Mouse (Mus musculus): Measurements from ENCODE around the gene Pkp3. TPM values are rescaled to one million over a fixed set of nuclear protein-coding genes. Genes with fewer than 3 reads are reported as not detected.

Gene Pkp3
- polyA plus RNA-seq, 1 experiment from 2014 or later, result 5.2 TPM

DNA sequence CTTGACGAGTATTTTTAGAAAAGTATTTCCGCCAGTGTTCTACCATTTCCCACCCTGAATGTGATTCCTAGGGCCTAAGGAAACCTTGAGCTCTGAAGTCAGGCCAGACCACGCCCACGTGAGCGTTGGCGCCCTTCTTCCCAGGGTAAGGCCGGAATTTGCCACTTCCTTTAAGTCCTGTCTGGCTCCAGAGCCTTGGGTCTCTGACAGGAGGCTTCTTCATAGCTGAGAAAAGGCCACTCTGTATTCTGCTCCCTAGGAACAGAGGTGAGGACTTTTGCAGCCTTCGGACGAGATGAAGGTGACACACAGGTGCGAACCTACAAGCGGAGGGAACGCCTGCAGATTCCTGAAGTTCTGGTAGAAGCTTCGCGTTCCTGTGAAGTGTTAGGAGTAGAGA, 44.2 kb downstream of the Pkp3 start, which contains the start of gene Ptdss2:
Gene Ptdss2 (plus strand): TSS at position 138 of the 400 bp plus-strand sequence.
- Histone ChIP-seq H3K27me3 (ENCODE audit: control insufficient read depth, insufficient read depth, low read length) (no peaks in the 10 kb centered on the region), H3K9me3 (replicated peaks; ENCODE audit: control insufficient read depth, low read length) (no peaks in the 10 kb centered on the region), H3K4me3 (ENCODE audit: low read length) (peak within 1 kb of the TSS; percentile 81), H3K4me2 (ENCODE audit: low read depth, low read length) (peak within 1 kb of the TSS; percentile 90), H3K36me3 (ENCODE audit: control insufficient read depth, insufficient read depth) (no peaks in the 10 kb centered on the region), H3K9ac (ENCODE audit: low read length) (peak within 1 kb of the TSS; percentile 88), H3K4me1 (ENCODE audit: control insufficient read depth, insufficient read depth, low read length) (peaks cover 10% of the 10 kb centered on the region), H3K27ac (ENCODE audit: low read length) (peak within 1 kb of the TSS; percentile 93)
- ATAC-seq (replicated peaks; ENCODE audit: extremely low read depth, insufficient read depth, low FRiP score), result no peak
- WGBS, result 41% methylated on average over 14 of the region's 14 CpGs

- Histone ChIP-seq H3K4me3 (ENCODE audit: low read length) (peak overlapping the region; percentile 81), H3K9ac (ENCODE audit: low read length) (peak overlapping the region; percentile 88), H3K36me3 (ENCODE audit: control insufficient read depth, insufficient read depth) (no peaks in the 10 kb centered on the region), H3K27me3 (ENCODE audit: control insufficient read depth, insufficient read depth, low read length) (no peaks in the 10 kb centered on the region), H3K4me1 (ENCODE audit: control insufficient read depth, insufficient read depth, low read length) (peaks cover 10% of the 10 kb centered on the region), H3K9me3 (replicated peaks; ENCODE audit: control insufficient read depth, low read length) (no peaks in the 10 kb centered on the region), H3K4me2 (ENCODE audit: low read depth, low read length) (peak overlapping the region; percentile 90), H3K27ac (ENCODE audit: low read length) (peak overlapping the region; percentile 93)
- 1% methylated on average over 29 of the region's 29 CpGs for WGBS
- ATAC-seq (replicated peaks; ENCODE audit: extremely low read depth, insufficient read depth, low FRiP score), result peak; percentile 100
Observed at GRCm38 (mm10) chr7:141122689-141123516, 44.9 kb downstream of the Pkp3 start.

DNA sequence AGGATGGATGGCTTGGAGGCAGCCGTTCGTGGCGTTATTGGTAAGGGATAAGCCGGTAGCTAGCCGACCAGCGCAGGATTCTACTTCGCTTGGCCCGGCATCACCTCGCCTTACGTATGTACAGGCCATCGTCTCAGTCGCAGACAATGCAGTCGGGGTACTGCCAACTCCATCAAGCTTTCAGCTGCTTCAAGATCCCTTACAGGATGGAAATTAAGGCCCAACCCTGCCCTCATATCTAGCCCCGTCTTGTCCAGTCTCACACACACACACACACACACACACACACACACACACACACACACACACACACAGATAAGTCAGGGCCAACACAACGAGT, 45.5 kb downstream of the Pkp3 start:
- Histone ChIP-seq H3K36me3 (ENCODE audit: control insufficient read depth, insufficient read depth) (no peaks in the 10 kb centered on the region), H3K4me3 (ENCODE audit: low read length) (peak overlapping the region; percentile 81), H3K27me3 (ENCODE audit: control insufficient read depth, insufficient read depth, low read length) (no peaks in the 10 kb centered on the region), H3K9me3 (replicated peaks; ENCODE audit: control insufficient read depth, low read length) (no peaks in the 10 kb centered on the region), H3K4me1 (ENCODE audit: control insufficient read depth, insufficient read depth, low read length) (peaks cover 10% of the 10 kb centered on the region), H3K4me2 (ENCODE audit: low read depth, low read length) (peak overlapping the region; percentile 90), H3K9ac (ENCODE audit: low read length) (peak overlapping the region; percentile 88), H3K27ac (ENCODE audit: low read length) (peak overlapping the region; percentile 93)
- ATAC-seq (replicated peaks; ENCODE audit: extremely low read depth, insufficient read depth, low FRiP score), result no peak; the same call in 1 of the 2 replicates
- WGBS, result 4% methylated on average over 15 of the region's 15 CpGs

DNA sequence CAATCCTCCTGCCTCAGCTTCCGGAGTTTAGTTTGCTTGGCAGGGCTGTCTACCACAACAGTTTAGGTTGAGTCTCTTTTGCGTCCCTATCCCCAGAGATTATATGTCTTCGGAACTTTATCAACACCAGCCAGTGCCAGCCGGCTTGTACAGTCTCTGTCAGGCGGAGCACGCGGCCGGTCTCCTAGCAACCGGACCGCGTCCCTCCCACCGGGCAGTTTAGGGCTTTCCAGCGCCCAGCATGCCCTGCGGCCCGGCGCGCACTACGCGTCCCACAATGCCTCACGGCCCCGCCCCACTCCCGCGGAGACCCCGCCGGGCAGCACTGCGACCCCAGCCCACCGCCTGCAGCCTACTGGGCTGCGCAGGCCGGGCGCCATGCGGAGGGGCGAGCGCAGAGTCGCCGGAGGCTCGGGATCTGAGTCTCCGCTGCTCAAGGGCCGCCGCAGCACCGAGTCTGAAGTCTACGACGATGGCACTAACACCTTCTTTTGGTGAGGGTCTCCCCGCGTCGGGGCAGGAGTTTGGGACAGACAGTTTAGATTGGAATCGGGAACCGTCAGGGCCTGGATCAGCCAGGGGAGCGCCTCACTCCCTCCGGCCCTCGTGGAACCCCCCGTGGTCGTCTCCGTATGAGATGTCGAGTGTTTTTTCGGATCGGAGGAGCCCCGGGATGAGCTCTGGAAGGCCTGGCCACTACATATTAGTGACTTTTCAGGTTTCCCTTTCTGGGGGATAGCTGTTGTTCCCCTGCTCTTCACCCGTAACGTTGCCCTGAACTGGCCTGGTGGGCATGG, 53.2 kb downstream of the Pkp3 start:
- peak overlapping the region; percentile 83 for H3K4me2 ChIP-seq (ENCODE audit: low read depth, low read length)
- no peaks in the 10 kb centered on the region for H3K27me3 ChIP-seq (ENCODE audit: control insufficient read depth, insufficient read depth, low read length)
- H3K4me3 ChIP-seq (ENCODE audit: low read length), result peak overlapping the region; percentile 96
- under 1% methylated on average over 59 of the region's 59 CpGs for WGBS
- peaks cover 13% of the 10 kb centered on the region for H3K4me1 ChIP-seq (ENCODE audit: control insufficient read depth, insufficient read depth, low read length)
- peak overlapping the region; percentile 61; the same call in 1 of the 2 replicates for H3K27ac ChIP-seq (ENCODE audit: low read length)
- H3K9ac ChIP-seq (ENCODE audit: low read length), result peak overlapping the region; percentile 98
- peak; percentile 99 for ATAC-seq (replicated peaks; ENCODE audit: extremely low read depth, insufficient read depth, low FRiP score)
- peaks cover 5% of the 10 kb centered on the region for H3K36me3 ChIP-seq (ENCODE audit: control insufficient read depth, insufficient read depth)
- H3K9me3 ChIP-seq (replicated peaks; ENCODE audit: control insufficient read depth, low read length), result no peaks in the 10 kb centered on the region

GRCm38 (mm10) chr7:141131904-141132755, 54.1 kb downstream of the Pkp3 start:
- peak overlapping the region; percentile 96 for H3K4me3 ChIP-seq (ENCODE audit: low read length)
- H3K9me3 ChIP-seq (replicated peaks; ENCODE audit: control insufficient read depth, low read length), result no peaks in the 10 kb centered on the region
- H3K4me2 ChIP-seq (ENCODE audit: low read depth, low read length), result peak overlapping the region; percentile 83
- H3K27me3 ChIP-seq (ENCODE audit: control insufficient read depth, insufficient read depth, low read length), result no peaks in the 10 kb centered on the region
- peak overlapping the region; percentile 98 for H3K9ac ChIP-seq (ENCODE audit: low read length)
- peaks cover 8% of the 10 kb centered on the region for H3K36me3 ChIP-seq (ENCODE audit: control insufficient read depth, insufficient read depth)
- ATAC-seq (replicated peaks; ENCODE audit: extremely low read depth, insufficient read depth, low FRiP score), result no peak
- H3K4me1 ChIP-seq (ENCODE audit: control insufficient read depth, insufficient read depth, low read length), result peaks cover 13% of the 10 kb centered on the region
- WGBS, result 52% methylated on average over 12 of the region's 12 CpGs
- H3K27ac ChIP-seq (ENCODE audit: low read length), result peak overlapping the region; percentile 13; the same call in 1 of the 2 replicates

Other genes starting within 250 kb of the Pkp3 start
- 1.0 and 1.1 TPM in 2 replicates for gene Urah, start 243.2 kb upstream of the Pkp3 start, polyA plus RNA-seq (2015; fragmentation: Nextera tagmentation; extraction: Ambion mirVana)
- 0.62 and 0.84 TPM in 2 replicates for gene Scgb1c1, start 232.7 kb upstream of the Pkp3 start, polyA plus RNA-seq (2015; fragmentation: Nextera tagmentation; extraction: Ambion mirVana)
- gene Odf3, start 230.4 kb upstream of the Pkp3 start, polyA plus RNA-seq (2015; fragmentation: Nextera tagmentation; extraction: Ambion mirVana), result not detected in 2 replicates
- gene Gm45785, start 221.9 kb upstream of the Pkp3 start, polyA plus RNA-seq (2015; fragmentation: Nextera tagmentation; extraction: Ambion mirVana), result not detected in 2 replicates
- gene Ric8a, start 221.3 kb upstream of the Pkp3 start, polyA plus RNA-seq (2015; fragmentation: Nextera tagmentation; extraction: Ambion mirVana), result 43.7 and 50.4 TPM in 2 replicates
- gene Bet1l, start 220.6 kb upstream of the Pkp3 start, polyA plus RNA-seq (2015; fragmentation: Nextera tagmentation; extraction: Ambion mirVana), result 31.6 and 39.5 TPM in 2 replicates
- gene Psmd13, start 196.2 kb upstream of the Pkp3 start, polyA plus RNA-seq (2015; fragmentation: Nextera tagmentation; extraction: Ambion mirVana), result 181 and 189 TPM in 2 replicates
- 65.4 and 71.2 TPM in 2 replicates for gene Sirt3, start 195.9 kb upstream of the Pkp3 start, polyA plus RNA-seq (2015; fragmentation: Nextera tagmentation; extraction: Ambion mirVana)
- gene Cox8b, start 177.8 kb upstream of the Pkp3 start, polyA plus RNA-seq (2015; fragmentation: Nextera tagmentation; extraction: Ambion mirVana), result 467 and 515 TPM in 2 replicates
- gene Nlrp6, start 157.3 kb upstream of the Pkp3 start, polyA plus RNA-seq (2015; fragmentation: Nextera tagmentation; extraction: Ambion mirVana), result 0.82 and 1.6 TPM in 2 replicates
- gene Pgghg, start 136.8 kb upstream of the Pkp3 start, polyA plus RNA-seq (2015; fragmentation: Nextera tagmentation; extraction: Ambion mirVana), result 12.2 and 12.4 TPM in 2 replicates
- gene Ifitm5, start 127.9 kb upstream of the Pkp3 start, polyA plus RNA-seq (2015; fragmentation: Nextera tagmentation; extraction: Ambion mirVana), result 1.3 and 1.6 TPM in 2 replicates
- gene Gm45717, start 122.3 kb upstream of the Pkp3 start, polyA plus RNA-seq (2015; fragmentation: Nextera tagmentation; extraction: Ambion mirVana), result 0.66 TPM in 1 of 2 replicates, not detected in the other
- 525 and 571 TPM in 2 replicates for gene Ifitm2, start 122.2 kb upstream of the Pkp3 start, polyA plus RNA-seq (2015; fragmentation: Nextera tagmentation; extraction: Ambion mirVana)
- 24.0 and 34.8 TPM in 2 replicates for gene Ifitm1, start 111.0 kb upstream of the Pkp3 start, polyA plus RNA-seq (2015; fragmentation: Nextera tagmentation; extraction: Ambion mirVana)
- 157 and 218 TPM in 2 replicates for gene Ifitm3, start 67.4 kb upstream of the Pkp3 start, polyA plus RNA-seq (2015; fragmentation: Nextera tagmentation; extraction: Ambion mirVana)
- gene Ifitm6, start 60.3 kb upstream of the Pkp3 start, polyA plus RNA-seq (2015; fragmentation: Nextera tagmentation; extraction: Ambion mirVana), result 1.0 and 1.3 TPM in 2 replicates
- gene Gm17387, start 49.1 kb upstream of the Pkp3 start, polyA plus RNA-seq (2015; fragmentation: Nextera tagmentation; extraction: Ambion mirVana), result not detected in 2 replicates
- gene B4galnt4, start 17.1 kb upstream of the Pkp3 start, polyA plus RNA-seq (2015; fragmentation: Nextera tagmentation; extraction: Ambion mirVana), result 0.54 and 0.97 TPM in 2 replicates
- 7.4 and 8.5 TPM in 2 replicates for gene Sigirr, start 22.4 kb downstream of the Pkp3 start, polyA plus RNA-seq (2015; fragmentation: Nextera tagmentation; extraction: Ambion mirVana)
- 0.49 and 1.00 TPM in 2 replicates for gene Ano9, start 39.6 kb downstream of the Pkp3 start, polyA plus RNA-seq (2015; fragmentation: Nextera tagmentation; extraction: Ambion mirVana)
- gene Ptdss2, start 44.2 kb downstream of the Pkp3 start, polyA plus RNA-seq (2015; fragmentation: Nextera tagmentation; extraction: Ambion mirVana), result 56.1 and 63.9 TPM in 2 replicates
- 96.9 and 111 TPM in 2 replicates for gene Rnh1, start 94.6 kb downstream of the Pkp3 start, polyA plus RNA-seq (2015; fragmentation: Nextera tagmentation; extraction: Ambion mirVana)
- 59.5 and 92.1 TPM in 2 replicates for gene Hras, start 115.8 kb downstream of the Pkp3 start, polyA plus RNA-seq (2015; fragmentation: Nextera tagmentation; extraction: Ambion mirVana)
- gene Lrrc56, start 115.9 kb downstream of the Pkp3 start, polyA plus RNA-seq (2015; fragmentation: Nextera tagmentation; extraction: Ambion mirVana), result 3.0 and 4.1 TPM in 2 replicates
- gene Lmntd2, start 135.9 kb downstream of the Pkp3 start, polyA plus RNA-seq (2015; fragmentation: Nextera tagmentation; extraction: Ambion mirVana), result 0.54 and 0.76 TPM in 2 replicates
- 16.1 and 17.2 TPM in 2 replicates for gene Rassf7, start 137.6 kb downstream of the Pkp3 start, polyA plus RNA-seq (2015; fragmentation: Nextera tagmentation; extraction: Ambion mirVana)
- gene Phrf1, start 150.6 kb downstream of the Pkp3 start, polyA plus RNA-seq (2015; fragmentation: Nextera tagmentation; extraction: Ambion mirVana), result 43.5 and 50.7 TPM in 2 replicates
- gene Irf7, start 188.3 kb downstream of the Pkp3 start, polyA plus RNA-seq (2015; fragmentation: Nextera tagmentation; extraction: Ambion mirVana), result 4.7 and 9.1 TPM in 2 replicates
- gene Cdhr5, start 198.6 kb downstream of the Pkp3 start, polyA plus RNA-seq (2015; fragmentation: Nextera tagmentation; extraction: Ambion mirVana), result 1.6 TPM in 1 of 2 replicates, not detected in the other
- 2.1 and 2.8 TPM in 2 replicates for gene Sct, start 200.9 kb downstream of the Pkp3 start, polyA plus RNA-seq (2015; fragmentation: Nextera tagmentation; extraction: Ambion mirVana)
- gene Drd4, start 213.8 kb downstream of the Pkp3 start, polyA plus RNA-seq (2015; fragmentation: Nextera tagmentation; extraction: Ambion mirVana), result 0.05 and 0.13 TPM in 2 replicates
- gene Deaf1, start 249.5 kb downstream of the Pkp3 start, polyA plus RNA-seq (2015; fragmentation: Nextera tagmentation; extraction: Ambion mirVana), result 37.6 and 37.7 TPM in 2 replicates
- 32.2 and 32.5 TPM in 2 replicates for gene Tmem80, start 249.5 kb downstream of the Pkp3 start, polyA plus RNA-seq (2015; fragmentation: Nextera tagmentation; extraction: Ambion mirVana)

Measured in heart, embryonic 16.5 days (tissue).